In genomic region chr3:144124353-144124752, GRCm38 (mm10) we compare ENCODE assay signal across 13 mouse cellular contexts.
DNase-seq lines count a peak whose midpoint lies in the region; ATAC-seq lines count a peak whose summit lies in the region.
"Had no signal": no experiment of that assay in that cellular context is flagged by ENCODE, and none has a peak within 500 bp of the region (broad histone marks: within the 10 kb centered on the region; RNA-seq: fewer than 3 reads in every experiment).

No protein-coding gene starts in this region.

- no peak overlapping the region for H3K4me3 ChIP-seq in neural tube, embryonic 14.5 days (ENCODE audit: low read depth, low read length)
- H3K4me3 ChIP-seq: embryonic facial prominence, embryonic 12.5 days; heart, embryonic 13.5 days; limb, embryonic 13.5 days had no signal

- no peaks in the 10 kb centered on the region for H3K27me3 ChIP-seq in neural tube, embryonic 14.5 days (ENCODE audit: control insufficient read depth, insufficient read depth, low read length)
- H3K27me3 ChIP-seq: embryonic facial prominence, embryonic 12.5 days; heart, embryonic 13.5 days; limb, embryonic 13.5 days had no signal

- no peak overlapping the region for H3K4me2 ChIP-seq in neural tube, embryonic 14.5 days (ENCODE audit: low read depth, low read length)
- H3K4me2 ChIP-seq: embryonic facial prominence, embryonic 12.5 days; heart, embryonic 13.5 days; limb, embryonic 13.5 days had no signal

- DNase-seq in gastrocnemius, postnatal 10 days: peak; percentile 13
- no peak for DNase-seq in gastrocnemius, postnatal 4 days (ENCODE audit: low spot score in 2 of 2)
- peak; percentile 22 for DNase-seq in retina, postnatal 1 day
- DNase-seq in retina, embryonic 14.5 days (ENCODE audit: low spot score): no peak
- DNase-seq in cerebellum, postnatal 36 days: peak; percentile 47
- DNase-seq in thymus, postnatal 36 days: no peak
- DNase-seq in spleen, postnatal 36 days (ENCODE audit: low spot score in 2 of 2): no peak
- DNase-seq: kidney, adult 9 months had no signal

- no peaks in the 10 kb centered on the region for H3K36me3 ChIP-seq in neural tube, embryonic 14.5 days (ENCODE audit: control insufficient read depth, insufficient read depth, low read length)
- H3K36me3 ChIP-seq: embryonic facial prominence, embryonic 12.5 days; heart, embryonic 13.5 days; limb, embryonic 13.5 days had no signal

- no peaks in the 10 kb centered on the region for H3K9me3 ChIP-seq in neural tube, embryonic 14.5 days (ENCODE audit: control insufficient read depth, low read length)
- H3K9me3 ChIP-seq: embryonic facial prominence, embryonic 12.5 days; heart, embryonic 13.5 days; limb, embryonic 13.5 days had no signal

- no peak overlapping the region for H3K9ac ChIP-seq in neural tube, embryonic 14.5 days (replicated peaks; ENCODE audit: low read depth, low read length)
- H3K9ac ChIP-seq: embryonic facial prominence, embryonic 12.5 days; heart, embryonic 13.5 days; limb, embryonic 13.5 days had no signal

- no peaks in the 10 kb centered on the region for H3K4me1 ChIP-seq in neural tube, embryonic 14.5 days (ENCODE audit: control insufficient read depth, insufficient read depth, low read length)
- H3K4me1 ChIP-seq: embryonic facial prominence, embryonic 12.5 days; heart, embryonic 13.5 days; limb, embryonic 13.5 days had no signal

- H3K27ac ChIP-seq in neural tube, embryonic 14.5 days (ENCODE audit: low read depth, low read length): no peak overlapping the region
- H3K27ac ChIP-seq: embryonic facial prominence, embryonic 12.5 days; heart, embryonic 13.5 days; limb, embryonic 13.5 days; macrophage had no signal

- 47% methylated on average over 4 of the region's 4 CpGs for WGBS in neural tube, embryonic 14.5 days

- ATAC-seq in neural tube, embryonic 14.5 days (ENCODE audit: low read depth): peak; percentile 90; the same call in 1 of the 2 replicates

Comparison
In these comparisons a context has a peak if more than half of its experiments do, and no peak if none do; other contexts are left out.
1. DNase-seq: peak in gastrocnemius, postnatal 10 days (single experiment), retina, postnatal 1 day (single experiment) and cerebellum, postnatal 36 days (2 of 2); none in gastrocnemius, postnatal 4 days (0 of 2), retina, embryonic 14.5 days (single experiment), thymus, postnatal 36 days (0 of 2) and spleen, postnatal 36 days (0 of 2).